Mouse (Mus musculus) embryonic fibroblast, embryonic 13.5 days (primary cell): Measurements from ENCODE around the gene Dusp22. TPM values are rescaled to one million over a fixed set of nuclear protein-coding genes. Genes with fewer than 3 reads are reported as not detected.
A peak's percentile ranks its signal among the peaks of the same experiment; 100 is the strongest.

ENCODE experiments used
- H3K27ac ChIP-seq: 2 replicates; pipeline ENCODE4 v1.5.1; 2012; ENCODE audit warnings: low read length, control low read depth, inconsistent platforms; ENCODE audit not compliant: insufficient read depth
- H3K4me1 ChIP-seq: 2 replicates; pipeline ENCODE4 v1.6.1; 2011; ENCODE audit warnings: low read length; ENCODE audit not compliant: control insufficient read depth, insufficient read depth
- H3K4me3 ChIP-seq: 2 replicates; pipeline ENCODE4 v1.5.1; 2011; ENCODE audit warnings: mild to moderate bottlenecking, control low read depth, low read length; ENCODE audit not compliant: insufficient read depth
- CTCF ChIP-seq: IDR thresholded peaks from 2 replicates; pipeline ENCODE4 v1.5.1; 2011; ENCODE audit warnings: mild to moderate bottlenecking, control low read depth, low read length, moderate library complexity, borderline replicate concordance; ENCODE audit not compliant: insufficient read depth
- POLR2A ChIP-seq: IDR thresholded peaks from 2 replicates; pipeline ENCODE4 v1.6.1; 2011; ENCODE audit warnings: low read depth, mild to moderate bottlenecking, control low read depth, low read length, moderate library complexity
- polyA plus RNA-seq: library from polyadenylated mRNA; stranded (reverse); fragments of >200 nt; gene quantifications from 2 replicates; pipeline ENCODE4 v1.2.4, GENCODE M21; 2011; ENCODE audit warnings: low read depth; ENCODE audit not compliant: missing spikeins, insufficient read length

Dusp22 gene
- polyA plus RNA-seq: 10.5 and 11.9 TPM in 2 replicates

DNA sequence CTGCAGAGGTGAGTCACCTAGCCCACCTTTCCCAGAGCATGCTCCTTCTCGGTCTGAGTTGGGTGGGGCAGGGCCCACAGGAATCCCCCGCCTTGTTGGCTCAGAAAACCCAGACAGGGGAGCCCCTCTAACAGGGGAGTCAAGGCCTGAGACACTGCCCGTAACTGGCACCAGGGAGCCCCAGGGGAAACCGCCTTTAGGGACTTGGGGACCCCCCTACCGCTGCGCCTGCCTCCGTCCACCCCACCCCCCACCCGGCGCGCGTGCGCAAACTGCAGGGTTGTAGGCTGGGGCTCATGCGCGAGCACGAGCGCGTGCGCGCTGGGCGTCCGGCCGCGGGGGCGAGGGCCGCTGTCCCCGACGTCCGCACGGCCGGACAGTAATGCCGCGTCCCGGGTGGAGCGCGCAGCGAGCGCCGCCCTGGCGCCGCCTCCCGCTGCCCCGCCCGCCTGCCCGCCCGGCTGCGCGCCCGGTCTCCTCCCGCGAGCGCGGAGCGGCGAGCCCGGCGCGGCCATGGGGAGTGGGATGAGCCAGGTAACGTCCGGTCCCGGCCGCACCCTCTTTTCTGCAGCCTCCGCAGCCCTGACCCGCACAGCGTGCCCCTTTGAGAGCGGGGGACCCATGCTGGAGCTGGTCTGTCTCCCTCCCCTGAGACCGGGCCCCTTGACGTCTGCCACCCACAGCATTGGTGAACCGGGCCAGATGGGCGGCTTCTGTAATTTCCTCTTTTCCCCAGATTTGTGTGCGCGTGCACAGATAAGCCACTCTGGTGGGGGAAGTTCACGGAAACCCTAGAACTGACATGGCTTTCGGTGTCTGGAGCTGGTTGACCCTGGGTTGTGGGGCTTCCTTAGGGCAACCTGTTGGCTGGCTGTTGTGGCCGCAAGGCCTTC is at the start of gene Dusp22:
Gene Dusp22, plus strand, starts transcription at position 387 of the 893 bp plus-strand sequence.
- TF ChIP-seq POLR2A (peak; percentile 49), CTCF (no peak)
- H3K4me3 ChIP-seq: peak within 1 kb of the TSS; percentile 56
- no peaks in the 10 kb centered on the region; the same call in 1 of the 2 replicates for H3K4me1 ChIP-seq
- no peak within 1 kb of the TSS; the same call in 1 of the 2 replicates for H3K27ac ChIP-seq

DNA sequence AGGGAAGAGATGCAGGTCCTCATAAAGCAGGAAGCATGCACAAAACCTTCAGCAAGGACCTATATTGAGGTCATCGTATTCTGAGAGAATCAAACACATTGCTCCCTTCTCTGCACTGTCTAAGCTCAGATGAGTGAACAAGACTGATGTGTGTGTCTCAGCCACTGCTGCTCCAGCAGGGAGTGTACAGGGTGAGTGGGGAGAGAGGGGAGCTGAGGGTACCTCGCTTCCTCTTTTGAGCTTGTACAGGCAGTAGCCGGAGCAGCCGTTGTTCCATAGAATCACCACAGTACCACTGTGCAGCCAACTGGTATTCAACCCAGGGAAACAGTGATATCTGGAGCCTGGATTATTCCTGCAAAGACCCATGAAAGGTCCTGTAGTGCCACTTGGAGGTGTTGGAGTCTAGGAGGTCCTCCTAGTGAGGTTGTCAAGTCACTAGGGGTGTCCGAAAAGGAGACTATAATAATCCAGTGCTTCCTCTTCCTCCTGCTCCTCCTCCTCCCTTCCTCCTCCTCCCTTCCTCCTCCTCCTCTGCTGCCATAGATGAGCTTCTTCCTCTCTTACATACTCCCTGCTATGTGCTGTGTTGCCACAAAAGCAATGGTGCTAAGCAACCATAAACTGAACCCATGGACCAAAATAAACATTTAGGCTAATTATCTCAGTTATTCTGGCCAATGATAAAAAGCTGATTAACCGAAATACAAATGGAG is 47.6 kb upstream of the Dusp22 start:
- no peak overlapping the region for H3K4me3 ChIP-seq
- H3K27ac ChIP-seq: no peak overlapping the region
- TF ChIP-seq POLR2A (no peak), CTCF (no peak)
- no peaks in the 10 kb centered on the region for H3K4me1 ChIP-seq

DNA sequence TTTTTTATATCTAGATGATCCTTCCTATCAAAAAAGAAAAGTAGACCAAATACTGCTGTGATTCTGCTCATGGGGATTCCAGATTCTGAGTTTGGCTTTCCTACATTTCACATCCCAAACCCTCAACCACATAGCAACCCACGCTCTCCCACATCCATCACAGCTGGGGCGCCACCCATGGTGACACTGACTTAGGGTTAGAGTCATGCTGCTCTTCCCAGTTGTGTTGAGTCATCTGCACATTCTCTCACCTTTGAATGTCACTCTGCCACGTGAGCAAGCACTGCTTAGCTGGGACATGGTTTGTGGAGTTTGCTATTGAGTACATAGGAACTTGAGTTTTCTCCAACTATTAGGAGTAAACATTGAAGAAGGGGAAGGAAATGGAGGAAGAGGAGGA is 40.1 kb upstream of the Dusp22 start:
- no peak overlapping the region for H3K27ac ChIP-seq
- no peaks in the 10 kb centered on the region for H3K4me1 ChIP-seq
- TF ChIP-seq POLR2A (no peak), CTCF (no peak)
- H3K4me3 ChIP-seq: no peak overlapping the region

DNA sequence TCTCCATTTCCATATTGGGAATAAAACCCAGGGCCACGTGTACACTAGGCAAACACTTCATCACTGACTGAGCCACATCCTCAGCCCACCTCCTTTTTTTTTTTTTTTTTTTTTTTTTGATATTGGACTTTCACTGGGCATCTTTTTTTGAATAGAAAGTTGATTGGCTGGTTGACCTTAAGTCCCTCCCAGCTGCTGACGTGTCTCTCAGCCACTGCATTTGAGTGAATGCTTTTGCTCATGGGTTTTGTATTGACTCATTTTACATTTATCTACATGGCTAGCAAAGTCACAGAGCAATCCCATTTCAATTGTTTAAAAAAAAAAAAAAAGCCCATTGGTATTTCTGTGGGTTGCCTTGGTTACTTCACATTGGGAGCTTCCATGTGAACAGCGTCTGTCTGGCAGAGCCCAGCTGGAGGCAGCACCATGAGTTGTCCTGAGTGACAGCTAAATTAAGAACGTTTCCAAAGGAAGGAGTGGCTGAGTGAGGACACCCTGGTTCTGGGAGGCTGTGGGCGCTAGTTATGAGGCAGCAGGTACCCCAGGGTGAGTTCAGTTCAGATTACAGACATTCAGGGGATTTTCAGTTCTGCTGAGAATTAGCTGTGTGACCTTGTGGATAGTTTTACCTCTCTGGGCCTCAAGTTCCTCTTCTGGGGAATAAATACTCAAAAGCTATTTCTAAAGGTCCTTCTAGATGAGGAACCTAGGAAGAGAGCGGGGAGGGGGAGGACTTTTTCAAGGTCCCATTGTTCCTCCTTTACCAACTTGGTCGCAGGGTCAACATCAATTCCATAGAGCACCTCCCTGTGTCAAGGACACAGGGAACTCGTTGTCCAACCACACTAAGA is 31.4 kb upstream of the Dusp22 start:
- no peak overlapping the region for H3K4me3 ChIP-seq
- TF ChIP-seq POLR2A: no peak
- no peak for TF ChIP-seq CTCF

DNA sequence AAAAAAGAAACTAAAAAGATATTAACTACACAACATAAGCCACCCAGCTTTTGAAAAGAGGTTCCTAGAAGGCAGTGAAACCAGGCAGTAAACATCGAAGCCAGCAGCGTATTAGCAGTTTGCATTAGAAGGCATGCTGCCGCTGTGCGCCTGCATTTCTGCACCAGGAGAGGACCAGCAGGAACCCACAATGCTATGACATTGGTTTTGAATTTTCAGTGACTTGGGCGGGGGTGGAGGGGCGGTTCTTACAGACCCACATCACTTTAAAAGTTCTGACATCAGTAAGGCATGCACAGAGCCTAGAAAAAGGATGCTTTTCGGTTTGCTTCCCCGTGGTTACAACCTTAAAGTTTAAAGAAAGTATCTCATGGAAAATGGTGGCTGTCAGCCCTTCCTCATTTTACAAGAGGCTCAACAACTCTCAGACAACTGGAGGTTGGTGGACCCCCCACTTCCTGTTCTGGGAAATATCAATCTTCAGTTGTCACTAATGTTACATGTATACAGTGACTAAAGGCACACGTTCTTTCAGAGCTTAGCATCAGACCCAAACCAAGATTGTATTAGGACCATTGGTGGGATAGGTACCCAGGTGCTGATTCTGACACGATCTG is 29.9 kb upstream of the Dusp22 start:
- no peak overlapping the region for H3K27ac ChIP-seq
- H3K4me1 ChIP-seq: no peaks in the 10 kb centered on the region
- TF ChIP-seq CTCF (no peak), POLR2A (no peak)

More for the DNA sequence above, 31.4 kb upstream of the Dusp22 start:
- Histone ChIP-seq H3K4me1 (no peaks in the 10 kb centered on the region), H3K27ac (no peak overlapping the region)

DNA sequence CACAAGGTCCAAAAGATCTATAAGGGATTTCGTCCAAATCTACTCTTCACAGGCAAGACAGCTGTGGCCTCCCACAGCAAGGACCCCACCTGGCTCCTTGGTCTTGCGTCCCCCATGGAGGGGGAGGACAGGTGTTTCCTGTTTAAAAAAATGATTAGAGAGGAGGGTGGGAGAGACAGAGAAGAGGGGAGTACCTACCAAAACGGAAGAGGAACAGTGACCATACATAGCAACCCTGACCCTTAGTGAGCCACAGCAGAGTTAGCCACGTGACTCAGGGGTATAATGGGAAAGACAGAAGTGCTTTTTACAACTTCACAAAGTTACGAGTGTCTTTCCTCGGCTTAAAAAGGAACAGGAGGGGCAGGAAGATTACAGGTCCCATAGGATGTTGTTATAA is 26.8 kb upstream of the Dusp22 start:
- TF ChIP-seq CTCF (no peak), POLR2A (no peak)
- Histone ChIP-seq H3K4me3 (no peak overlapping the region), H3K4me1 (no peaks in the 10 kb centered on the region), H3K27ac (no peak overlapping the region)

More for the DNA sequence above, 29.9 kb upstream of the Dusp22 start:
- no peak overlapping the region for H3K4me3 ChIP-seq

DNA sequence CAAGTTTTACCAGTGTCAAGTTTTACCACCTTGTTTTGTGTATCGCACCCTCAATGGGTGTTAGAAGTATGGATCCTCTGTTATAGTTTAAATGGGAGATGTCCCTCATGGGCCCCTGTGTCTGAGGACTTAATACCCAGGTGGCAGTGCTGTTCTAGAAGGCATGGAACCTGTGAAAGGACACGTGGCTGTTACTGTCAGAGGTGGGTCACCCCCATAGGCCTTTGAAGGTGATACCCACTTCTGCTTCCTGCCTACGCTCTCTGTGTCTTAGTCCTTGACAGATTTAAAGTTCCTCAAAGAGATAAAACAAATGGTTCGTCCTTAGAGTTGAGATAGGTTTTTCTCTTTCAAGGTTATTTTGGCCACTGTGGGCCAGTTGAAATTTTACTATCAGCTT is 23.3 kb upstream of the Dusp22 start:
- H3K4me3 ChIP-seq: no peak overlapping the region
- no peak overlapping the region for H3K27ac ChIP-seq
- H3K4me1 ChIP-seq: no peaks in the 10 kb centered on the region
- no peak for TF ChIP-seq POLR2A
- TF ChIP-seq CTCF: no peak

DNA sequence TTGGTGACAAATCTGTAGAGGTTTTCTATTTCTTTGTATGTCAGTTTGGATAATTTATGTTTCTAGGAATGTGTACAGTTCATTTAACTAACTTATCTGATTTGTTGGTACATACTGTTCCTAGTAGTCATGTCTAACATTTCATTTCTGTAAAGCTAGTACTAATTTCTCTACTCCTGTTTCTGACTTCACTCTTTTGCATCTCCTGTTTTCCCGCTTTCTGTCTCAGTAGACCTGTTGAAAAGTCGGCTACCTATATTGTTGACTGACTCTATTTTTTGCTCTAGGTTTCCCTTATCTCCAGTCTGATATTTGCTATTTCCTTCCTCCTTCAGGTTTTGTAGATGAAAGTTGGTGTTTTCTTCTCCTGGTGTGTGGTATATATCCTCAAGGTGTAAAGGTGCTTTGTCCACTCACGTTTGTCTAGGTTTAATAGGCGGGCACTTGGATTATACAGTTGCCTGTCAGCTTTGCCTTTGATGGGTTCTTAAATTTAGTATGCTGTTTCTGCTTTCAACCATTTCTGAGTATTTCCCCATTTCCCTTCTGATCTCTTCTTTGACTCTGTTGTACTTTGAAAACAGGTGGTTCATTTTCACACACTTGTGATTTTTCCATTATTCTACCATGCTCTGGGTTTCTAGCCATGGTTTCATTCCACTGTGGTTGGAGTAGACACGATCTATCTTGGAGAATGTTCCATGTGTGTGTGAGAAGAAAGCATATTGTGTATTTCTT is 21.3 kb upstream of the Dusp22 start:
- H3K27ac ChIP-seq: no peak overlapping the region
- no peaks in the 10 kb centered on the region for H3K4me1 ChIP-seq
- no peak for TF ChIP-seq CTCF
- TF ChIP-seq POLR2A: no peak

More for the DNA sequence above, 21.3 kb upstream of the Dusp22 start:
- no peak overlapping the region for H3K4me3 ChIP-seq
